Mouse (Mus musculus) limb, embryonic 12.5 days (tissue): ENCODE results near the gene Galk2. TPM values are rescaled to one million over a fixed set of nuclear protein-coding genes. Genes with fewer than 3 reads are reported as not detected.

Experiments
- ATAC-seq: fragments of 200-750 bp; cut with Nextera tagmentation; 2 replicates; pipeline ENCODE4 v1.8.0; 2017; ENCODE audit warnings: low read depth, moderate TSS enrichment; ENCODE audit not compliant: insufficient number of reproducible peaks, insufficient read depth, low FRiP score, low TSS enrichment
- H3K27ac ChIP-seq: fragments of 300-500 bp; sonication (generic); 2 replicates; pipeline ENCODE4 v1.5.1; 2016; ENCODE audit warnings: mild to moderate bottlenecking, moderate library complexity
- H3K27me3 ChIP-seq: fragments of 300-500 bp; sonication (generic); 2 replicates; pipeline ENCODE4 v1.6.1; 2016; ENCODE audit warnings: mild to moderate bottlenecking, moderate library complexity
- H3K36me3 ChIP-seq: fragments of 300-500 bp; sonication (generic); 2 replicates; pipeline ENCODE4 v1.6.1; 2016; ENCODE audit warnings: mild to moderate bottlenecking, moderate library complexity
- H3K4me1 ChIP-seq: fragments of 300-500 bp; sonication (generic); replicated peaks from 2 replicates; pipeline ENCODE4 v1.6.1; 2016
- H3K4me2 ChIP-seq: fragments of 300-500 bp; sonication (generic); 2 replicates; pipeline ENCODE4 v1.6.1; 2016; ENCODE audit warnings: mild to moderate bottlenecking, moderate library complexity
- H3K4me3 ChIP-seq: fragments of 300-500 bp; sonication (generic); replicated peaks from 2 replicates; pipeline ENCODE4 v1.5.1; 2016; ENCODE audit warnings: mild to moderate bottlenecking
- H3K9ac ChIP-seq: fragments of 300-500 bp; sonication (generic); replicated peaks from 2 replicates; pipeline ENCODE4 v1.6.1; 2016; ENCODE audit warnings: mild to moderate bottlenecking, moderate library complexity
- H3K9me3 ChIP-seq: fragments of 300-500 bp; sonication (generic); 2 replicates; pipeline ENCODE4 v1.6.1; 2016; ENCODE audit warnings: mild to moderate bottlenecking, moderate library complexity
- WGBS: fragments of 180-500 bp; shearing (Covaris S2); methylation state at CpG from one replicate; pipeline ENCODE4 v1.1.7; 2016; 5-methylcytosine and 5-hydroxymethylcytosine counted together
- polyA plus RNA-seq: library from polyadenylated mRNA; unstranded; fragments of >200 nt; fragmentation: Nextera tagmentation; extraction: Ambion mirVana; gene quantifications from 2 replicates; pipeline ENCODE4 v1.2.1, GENCODE M21; 2016

The Galk2 gene
- polyA plus RNA-seq, 1 experiment from 2014 or later, result 41.7 TPM

- Histone ChIP-seq H3K36me3 (no peaks in the 10 kb centered on the region), H3K27ac (no peak overlapping the region), H3K9me3 (no peaks in the 10 kb centered on the region), H3K27me3 (no peaks in the 10 kb centered on the region), H3K4me1 (peaks cover 10% of the 10 kb centered on the region; the same call in 1 of the 2 replicates), H3K9ac (no peak overlapping the region), H3K4me2 (no peak overlapping the region), H3K4me3 (no peak overlapping the region)
- ATAC-seq, result no peak
- WGBS, result 58% methylated on average over 8 of the region's 8 CpGs
Measured at GRCm38 (mm10) chr2:126031186-126031900, 172.4 kb downstream of the Galk2 start.

GRCm38 (mm10) chr2:126033114-126033972 is 174.4 kb downstream of the Galk2 start:
- H3K4me1 ChIP-seq, result peaks cover 10% of the 10 kb centered on the region; the same call in 1 of the 2 replicates
- no peaks in the 10 kb centered on the region for H3K9me3 ChIP-seq
- ATAC-seq, result no peak
- WGBS, result 79% methylated on average over 8 of the region's 8 CpGs
- no peaks in the 10 kb centered on the region for H3K36me3 ChIP-seq
- no peaks in the 10 kb centered on the region for H3K27me3 ChIP-seq
- H3K4me3 ChIP-seq, result no peak overlapping the region
- H3K9ac ChIP-seq, result no peak overlapping the region
- H3K27ac ChIP-seq, result no peak overlapping the region; the same call in 1 of the 2 replicates
- no peak overlapping the region for H3K4me2 ChIP-seq

Other genes starting within 250 kb of the Galk2 start
- 9.3 and 9.7 TPM in 2 replicates for gene Cep152, start 234.0 kb upstream of the Galk2 start, polyA plus RNA-seq
- gene Eid1, start 186.0 kb upstream of the Galk2 start, polyA plus RNA-seq, result 276 and 293 TPM in 2 replicates
- 1.1 and 1.2 TPM in 2 replicates for gene Shc4, start 135.0 kb upstream of the Galk2 start, polyA plus RNA-seq
- gene Secisbp2l, start 76.2 kb upstream of the Galk2 start, polyA plus RNA-seq, result 21.4 and 22.4 TPM in 2 replicates
- 91.7 and 98.0 TPM in 2 replicates for gene Cops2, start within 50 bp of the Galk2 start, polyA plus RNA-seq
- gene Fgf7, start 175.5 kb downstream of the Galk2 start, polyA plus RNA-seq, result 4.0 and 4.1 TPM in 2 replicates